Mouse (Mus musculus): Measurements from ENCODE around the gene Acad10. TPM values are rescaled to one million over a fixed set of nuclear protein-coding genes. Genes with fewer than 3 reads are reported as not detected.
"Not testable (repeated sequence)": the region's sequence is repeated elsewhere in the genome, so short reads cannot be mapped to it uniquely, and the experiment has no call there.

Acad10 gene
- polyA plus RNA-seq, 1 experiment from 2014 or later: 4.7 TPM

- no peaks in the 10 kb centered on the region for H3K27me3 ChIP-seq (replicated peaks; ENCODE audit: control insufficient read depth, insufficient read depth, low read length)
- ATAC-seq (replicated peaks; ENCODE audit: low FRiP score, low TSS enrichment, low read depth): no peak
- no peak for DNase-seq (ENCODE audit: low spot score)
These were observed 20.7 kb downstream of the Acad10 start for GRCm38 (mm10) chr5:121639601-121640000.

GRCm38 (mm10) chr5:121637296-121637695 is 23.0 kb downstream of the Acad10 start:
- Histone ChIP-seq H3K27ac (ENCODE audit: low read depth) (no peak overlapping the region), H3K4me2 (ENCODE audit: low read length) (no peak overlapping the region), H3K9me3 (ENCODE audit: control insufficient read depth, low read length) (no peaks in the 10 kb centered on the region), H3K4me3 (ENCODE audit: low read depth, low read length) (no peak overlapping the region), H3K9ac (ENCODE audit: low read length) (no peak overlapping the region), H3K36me3 (ENCODE audit: control insufficient read depth, insufficient read depth, low read length) (no peaks in the 10 kb centered on the region), H3K27me3 (replicated peaks; ENCODE audit: control insufficient read depth, insufficient read depth, low read length) (no peaks in the 10 kb centered on the region), H3K4me1 (replicated peaks; ENCODE audit: control insufficient read depth, insufficient read depth, low read length) (no peaks in the 10 kb centered on the region)
- ATAC-seq (replicated peaks; ENCODE audit: low FRiP score, low TSS enrichment, low read depth): no peak
- DNase-seq (ENCODE audit: low spot score): no peak
- WGBS: 87% methylated on average over 6 of the region's 6 CpGs

More at GRCm38 (mm10) chr5:121639601-121640000, 20.7 kb downstream of the Acad10 start:
- H3K4me1 ChIP-seq (replicated peaks; ENCODE audit: control insufficient read depth, insufficient read depth, low read length): no peaks in the 10 kb centered on the region
- H3K9ac ChIP-seq (ENCODE audit: low read length): no peak overlapping the region
- 88% methylated on average over 9 of the region's 9 CpGs for WGBS
- no peaks in the 10 kb centered on the region for H3K36me3 ChIP-seq (ENCODE audit: control insufficient read depth, insufficient read depth, low read length)
- no peak overlapping the region for H3K4me2 ChIP-seq (ENCODE audit: low read length)
- H3K9me3 ChIP-seq (ENCODE audit: control insufficient read depth, low read length): no peaks in the 10 kb centered on the region
- H3K4me3 ChIP-seq (ENCODE audit: low read depth, low read length): no peak overlapping the region
- no peak overlapping the region for H3K27ac ChIP-seq (ENCODE audit: low read depth)

GRCm38 (mm10) chr5:121634668-121635067 is 25.6 kb downstream of the Acad10 start:
- no peak overlapping the region for H3K9ac ChIP-seq (ENCODE audit: low read length)
- H3K4me1 ChIP-seq (replicated peaks; ENCODE audit: control insufficient read depth, insufficient read depth, low read length): no peaks in the 10 kb centered on the region
- no peaks in the 10 kb centered on the region for H3K36me3 ChIP-seq (ENCODE audit: control insufficient read depth, insufficient read depth, low read length)
- H3K9me3 ChIP-seq (ENCODE audit: control insufficient read depth, low read length): no peaks in the 10 kb centered on the region
- DNase-seq (ENCODE audit: low spot score) (no peak), ATAC-seq (replicated peaks; ENCODE audit: low FRiP score, low TSS enrichment, low read depth) (no peak)
- H3K4me3 ChIP-seq (ENCODE audit: low read depth, low read length): no peak overlapping the region
- no peak overlapping the region for H3K4me2 ChIP-seq (ENCODE audit: low read length)
- WGBS: 91% methylated on average over 5 of the region's 5 CpGs
- H3K27me3 ChIP-seq (replicated peaks; ENCODE audit: control insufficient read depth, insufficient read depth, low read length): no peaks in the 10 kb centered on the region
- no peak overlapping the region for H3K27ac ChIP-seq (ENCODE audit: low read depth)

- no peak overlapping the region for H3K9ac ChIP-seq (ENCODE audit: low read length)
- 44% methylated on average over 3 of the region's 3 CpGs for WGBS
- DNase-seq (ENCODE audit: low spot score): no peak
- H3K4me1 ChIP-seq (replicated peaks; ENCODE audit: control insufficient read depth, insufficient read depth, low read length): no peaks in the 10 kb centered on the region
- H3K27me3 ChIP-seq (replicated peaks; ENCODE audit: control insufficient read depth, insufficient read depth, low read length): no peaks in the 10 kb centered on the region
- H3K36me3 ChIP-seq (ENCODE audit: control insufficient read depth, insufficient read depth, low read length): no peaks in the 10 kb centered on the region
- no peaks in the 10 kb centered on the region for H3K9me3 ChIP-seq (ENCODE audit: control insufficient read depth, low read length)
- H3K27ac ChIP-seq (ENCODE audit: low read depth): no peak overlapping the region
- no peak overlapping the region for H3K4me3 ChIP-seq (ENCODE audit: low read depth, low read length)
- H3K4me2 ChIP-seq (ENCODE audit: low read length): no peak overlapping the region
- ATAC-seq (replicated peaks; ENCODE audit: low FRiP score, low TSS enrichment, low read depth): no peak
These were observed 27.5 kb downstream of the Acad10 start for GRCm38 (mm10) chr5:121632804-121633203.

GRCm38 (mm10) chr5:121631106-121631647 is 29.1 kb downstream of the Acad10 start:
- H3K9ac ChIP-seq (ENCODE audit: low read length); DNase-seq (ENCODE audit: low spot score); H3K4me3 ChIP-seq (ENCODE audit: low read depth, low read length); ATAC-seq (replicated peaks; ENCODE audit: low FRiP score, low TSS enrichment, low read depth); H3K27me3 ChIP-seq (replicated peaks; ENCODE audit: control insufficient read depth, insufficient read depth, low read length); H3K9me3 ChIP-seq (ENCODE audit: control insufficient read depth, low read length); H3K4me1 ChIP-seq (replicated peaks; ENCODE audit: control insufficient read depth, insufficient read depth, low read length); H3K27ac ChIP-seq (ENCODE audit: low read depth); H3K36me3 ChIP-seq (ENCODE audit: control insufficient read depth, insufficient read depth, low read length); H3K4me2 ChIP-seq (ENCODE audit: low read length): not testable (repeated sequence)
- 67% methylated on average over 8 of the region's 9 CpGs for WGBS

- Histone ChIP-seq H3K4me2 (ENCODE audit: low read length) (no peak overlapping the region), H3K4me1 (replicated peaks; ENCODE audit: control insufficient read depth, insufficient read depth, low read length) (no peaks in the 10 kb centered on the region), H3K27me3 (replicated peaks; ENCODE audit: control insufficient read depth, insufficient read depth, low read length) (no peaks in the 10 kb centered on the region), H3K9ac (ENCODE audit: low read length) (no peak overlapping the region), H3K9me3 (ENCODE audit: control insufficient read depth, low read length) (no peaks in the 10 kb centered on the region), H3K27ac (ENCODE audit: low read depth) (no peak overlapping the region), H3K36me3 (ENCODE audit: control insufficient read depth, insufficient read depth, low read length) (no peaks in the 10 kb centered on the region), H3K4me3 (ENCODE audit: low read depth, low read length) (no peak overlapping the region)
- ATAC-seq (replicated peaks; ENCODE audit: low FRiP score, low TSS enrichment, low read depth): no peak
- WGBS: 0% methylated on average over 1 of the region's 1 CpGs
- DNase-seq (ENCODE audit: low spot score): peak; percentile 83
These were observed 32.4 kb downstream of the Acad10 start for GRCm38 (mm10) chr5:121627871-121628270.

- DNase-seq (ENCODE audit: low spot score) (no peak), ATAC-seq (replicated peaks; ENCODE audit: low FRiP score, low TSS enrichment, low read depth) (no peak)
- no peak overlapping the region for H3K4me3 ChIP-seq (ENCODE audit: low read depth, low read length)
- no peaks in the 10 kb centered on the region for H3K9me3 ChIP-seq (ENCODE audit: control insufficient read depth, low read length)
- H3K27ac ChIP-seq (ENCODE audit: low read depth): no peak overlapping the region
- H3K4me2 ChIP-seq (ENCODE audit: low read length): no peak overlapping the region
- 81% methylated on average over 3 of the region's 3 CpGs for WGBS
- H3K4me1 ChIP-seq (replicated peaks; ENCODE audit: control insufficient read depth, insufficient read depth, low read length): no peaks in the 10 kb centered on the region; the same call in 1 of the 2 replicates
- H3K27me3 ChIP-seq (replicated peaks; ENCODE audit: control insufficient read depth, insufficient read depth, low read length): no peaks in the 10 kb centered on the region
- H3K9ac ChIP-seq (ENCODE audit: low read length): no peak overlapping the region
- H3K36me3 ChIP-seq (ENCODE audit: control insufficient read depth, insufficient read depth, low read length): no peaks in the 10 kb centered on the region
These were observed 37.1 kb downstream of the Acad10 start for GRCm38 (mm10) chr5:121623241-121623640.

DNA sequence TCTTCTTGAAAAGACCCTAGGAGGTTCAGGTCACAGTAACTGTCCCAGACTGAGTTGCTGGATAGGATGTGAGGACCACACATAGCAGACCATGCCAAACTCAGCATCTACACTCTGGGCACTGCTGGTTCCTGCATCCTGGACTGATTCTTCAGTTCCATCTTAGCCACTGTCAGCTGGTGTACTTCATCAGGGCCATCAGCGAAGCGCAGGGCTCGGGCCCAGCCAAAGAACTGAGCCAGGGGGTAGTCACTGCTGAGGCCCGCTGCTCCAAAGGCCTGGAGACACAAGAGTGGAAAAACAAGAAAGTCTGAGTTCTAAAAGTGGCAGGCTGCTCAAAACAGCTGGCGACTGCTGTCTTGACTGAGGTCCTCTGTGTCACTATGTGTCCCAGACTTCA is 39.2 kb downstream of the Acad10 start:
- Histone ChIP-seq H3K9me3 (ENCODE audit: control insufficient read depth, low read length) (no peaks in the 10 kb centered on the region), H3K4me1 (replicated peaks; ENCODE audit: control insufficient read depth, insufficient read depth, low read length) (no peaks in the 10 kb centered on the region; the same call in 1 of the 2 replicates), H3K27ac (ENCODE audit: low read depth) (no peak overlapping the region), H3K4me3 (ENCODE audit: low read depth, low read length) (no peak overlapping the region), H3K36me3 (ENCODE audit: control insufficient read depth, insufficient read depth, low read length) (no peaks in the 10 kb centered on the region), H3K4me2 (ENCODE audit: low read length) (no peak overlapping the region), H3K9ac (ENCODE audit: low read length) (no peak overlapping the region), H3K27me3 (replicated peaks; ENCODE audit: control insufficient read depth, insufficient read depth, low read length) (no peaks in the 10 kb centered on the region)
- WGBS: 95% methylated on average over 5 of the region's 5 CpGs
- ATAC-seq (replicated peaks; ENCODE audit: low FRiP score, low TSS enrichment, low read depth) (no peak), DNase-seq (ENCODE audit: low spot score) (no peak)
